Mouse (Mus musculus) cerebellum, adult 2 months (tissue): Measurements from ENCODE around the gene Timp3.

Source experiments
- CTCF ChIP-seq: fragments of 200-500 bp; IDR thresholded peaks from 2 replicates; pipeline ENCODE4 v1.5.1; 2011; ENCODE audit warnings: low read depth, mild to moderate bottlenecking, control low read depth, low read length, moderate library complexity, borderline replicate concordance; ENCODE audit not compliant: insufficient read depth
- POLR2A ChIP-seq: fragments of 200-500 bp; IDR thresholded peaks from 2 replicates; pipeline ENCODE4 v1.6.1; 2011; ENCODE audit warnings: low read length, control low read depth, borderline replicate concordance; ENCODE audit not compliant: insufficient read depth

DNA sequence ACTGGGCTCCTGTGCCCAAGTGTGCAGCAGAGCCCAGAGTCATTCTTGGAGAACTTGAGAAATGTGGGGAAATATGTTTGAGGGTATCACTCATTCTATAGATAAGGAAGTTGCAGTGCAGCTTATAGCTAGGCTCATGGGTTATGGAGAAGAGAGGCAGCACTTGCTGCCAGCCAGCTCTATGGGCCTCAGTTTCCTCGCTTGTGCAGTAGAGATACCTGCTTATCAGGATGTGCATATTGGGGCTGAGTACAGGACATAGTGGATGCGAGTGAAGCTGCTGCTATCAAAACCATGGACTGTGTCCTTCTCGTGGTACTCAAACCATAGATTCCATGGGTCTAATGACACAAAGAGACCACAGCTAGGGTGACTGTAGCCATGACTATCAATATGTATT, 52.3 kb downstream of the Timp3 start:
- TF ChIP-seq CTCF (no peak), POLR2A (no peak)
